Mouse (Mus musculus) embryonic fibroblast, embryonic 13.5 days (primary cell): ENCODE measurements around the gene Pdcd1.
"Not testable (repeated sequence)": the region's sequence is repeated elsewhere in the genome, so short reads cannot be mapped to it uniquely, and the experiment has no call there.

Experiments
- CTCF ChIP-seq: IDR thresholded peaks from 2 replicates; pipeline ENCODE4 v1.5.1; 2011; ENCODE audit warnings: mild to moderate bottlenecking, control low read depth, low read length, moderate library complexity, borderline replicate concordance; ENCODE audit not compliant: insufficient read depth
- POLR2A ChIP-seq: IDR thresholded peaks from 2 replicates; pipeline ENCODE4 v1.6.1; 2011; ENCODE audit warnings: low read depth, mild to moderate bottlenecking, control low read depth, low read length, moderate library complexity

DNA sequence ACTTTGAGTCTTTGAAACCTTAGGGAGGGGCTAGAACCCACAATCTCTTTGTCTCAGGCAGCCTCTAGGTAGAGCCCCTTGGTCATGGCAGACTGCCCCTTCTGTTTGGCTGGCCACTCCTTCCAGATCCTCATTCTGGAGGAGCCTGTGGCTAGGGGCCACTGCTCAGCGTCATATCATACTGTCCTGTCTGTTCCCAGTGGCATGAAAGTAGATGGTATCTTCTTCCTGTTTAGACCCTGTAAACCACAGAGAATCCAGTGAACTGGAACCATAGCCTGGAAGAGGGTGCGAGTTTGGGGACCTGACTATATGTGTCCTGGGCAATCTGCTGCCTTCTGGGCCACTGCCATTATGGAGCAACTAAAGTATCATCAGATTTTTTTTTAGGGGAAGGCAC is 61.3 kb downstream of the Pdcd1 start:
- TF ChIP-seq CTCF, POLR2A: not testable (repeated sequence)
